Mouse (Mus musculus) c-Kit-positive CD71-positive TER-119-negative erythroid progenitor cells, embryonic 14.5 days (primary cell): ENCODE measurements around the gene B3gnt7.

Experiments used
- DNase-seq: peaks from one replicate; pipeline ENCODE4 v3.0.0-alpha.2; 2013; ENCODE audit warnings: low read depth

Gene B3gnt7

DNA sequence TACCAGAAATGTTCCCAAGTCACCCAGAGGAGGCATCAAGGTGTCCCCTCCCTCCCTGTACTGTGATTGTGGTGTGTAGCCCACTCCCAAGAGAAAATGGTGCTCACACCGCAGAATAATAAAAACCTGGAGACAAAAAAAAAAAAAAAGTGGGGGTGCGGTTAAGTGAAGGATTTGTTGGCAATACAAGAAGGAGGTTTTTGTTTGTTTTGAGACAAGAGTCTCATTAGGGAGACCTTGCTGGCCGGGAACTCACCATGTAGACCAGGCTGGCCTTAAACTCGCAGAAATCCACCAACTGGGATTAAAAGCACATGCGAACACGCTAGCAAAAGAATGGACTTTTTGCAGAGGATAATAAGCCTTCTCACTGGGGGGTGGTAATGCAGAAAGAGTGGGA, at the start of gene B3gnt7:
Gene B3gnt7 (plus strand): TSS at position 301 of the 400 bp plus-strand sequence.
- DNase-seq = no peak

DNA sequence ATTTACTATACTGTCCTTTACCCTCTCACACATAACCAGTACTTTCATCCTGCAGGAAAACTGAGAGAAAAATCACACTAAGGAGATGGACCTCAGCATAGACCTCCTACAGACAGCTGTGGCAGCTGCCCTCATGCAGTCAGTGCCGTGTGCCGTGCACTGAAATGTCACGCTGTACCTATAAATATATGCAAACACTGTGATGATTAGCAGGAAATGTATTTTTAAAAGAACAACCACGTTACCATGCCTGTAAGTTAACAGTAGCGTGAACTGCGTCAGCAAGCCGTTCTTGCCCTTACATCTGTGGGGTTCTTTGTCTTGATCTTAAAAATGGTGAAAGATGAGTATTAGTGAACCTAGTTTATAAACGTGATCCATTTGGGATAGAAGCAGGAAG, 49.2 kb upstream of the B3gnt7 start:
- DNase-seq = no peak

DNA sequence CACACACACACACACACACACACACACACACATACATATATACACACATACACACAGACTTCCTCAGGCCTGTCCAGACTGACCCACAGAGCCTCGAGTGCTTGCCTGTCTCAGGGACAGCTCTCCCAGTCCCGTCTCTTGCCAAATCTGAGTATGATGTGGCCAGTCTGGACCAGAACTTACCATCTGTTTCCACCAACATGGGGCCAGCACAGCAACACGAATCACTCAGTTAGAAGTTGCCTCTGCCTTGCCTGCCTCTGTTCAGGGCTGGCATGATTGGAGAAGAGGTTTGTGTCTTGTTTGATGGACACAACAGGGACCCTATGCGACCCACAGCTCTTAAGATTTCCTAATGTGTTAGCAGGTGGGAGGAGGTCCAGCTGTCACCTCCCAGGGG, 46.3 kb upstream of the B3gnt7 start:
- no peak for DNase-seq

DNA sequence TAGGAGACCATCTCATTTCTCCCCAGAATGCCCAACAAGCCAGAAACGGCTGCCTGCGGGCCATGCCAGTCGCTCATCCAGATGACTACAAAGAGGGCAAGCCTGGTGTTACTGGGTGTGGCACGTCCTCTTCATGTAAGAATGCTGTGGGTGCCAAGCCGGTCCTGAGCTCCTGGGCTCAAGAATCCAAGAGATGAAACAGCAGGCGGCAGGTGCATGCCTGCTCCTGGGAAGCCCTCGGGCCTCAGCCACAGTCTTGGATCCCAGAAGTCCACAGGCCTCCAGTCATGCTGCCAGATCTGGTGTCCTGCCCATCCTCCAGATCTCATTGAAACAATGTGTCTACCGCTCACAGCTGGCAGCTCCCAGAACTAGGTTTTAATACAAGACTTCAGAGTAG, 45.4 kb upstream of the B3gnt7 start:
- no peak for DNase-seq

DNA sequence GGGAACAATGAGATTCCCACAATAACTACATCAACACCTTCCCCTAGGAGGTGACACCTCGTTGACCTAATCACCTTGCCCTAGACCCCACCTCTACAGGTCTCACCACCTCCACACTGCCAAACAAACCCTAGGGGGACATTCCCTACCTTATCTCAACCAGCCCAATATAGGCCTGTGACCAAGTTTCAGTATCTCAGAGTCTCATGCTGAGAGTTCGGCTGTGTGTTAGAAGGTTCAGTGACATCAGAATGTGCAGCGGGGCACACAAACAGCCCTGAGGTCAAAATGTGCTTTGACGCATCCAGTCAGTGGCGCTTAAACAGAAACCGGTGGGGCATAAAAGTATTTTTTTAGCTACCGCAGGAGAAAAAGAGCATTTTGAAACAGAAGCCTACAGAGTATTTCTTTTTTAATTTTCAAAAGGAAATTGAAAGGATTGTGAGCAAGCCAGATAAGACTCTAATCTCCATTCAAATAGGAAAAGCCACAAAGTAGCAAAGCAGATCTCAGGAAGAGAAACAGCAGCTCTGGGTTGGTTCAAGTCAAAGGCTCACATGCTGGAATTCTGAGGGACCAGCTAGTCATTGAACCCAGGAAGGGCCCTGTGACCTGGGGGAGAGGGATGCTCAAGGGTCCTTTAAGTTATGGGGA, 44.3 kb upstream of the B3gnt7 start:
- DNase-seq = no peak

DNA sequence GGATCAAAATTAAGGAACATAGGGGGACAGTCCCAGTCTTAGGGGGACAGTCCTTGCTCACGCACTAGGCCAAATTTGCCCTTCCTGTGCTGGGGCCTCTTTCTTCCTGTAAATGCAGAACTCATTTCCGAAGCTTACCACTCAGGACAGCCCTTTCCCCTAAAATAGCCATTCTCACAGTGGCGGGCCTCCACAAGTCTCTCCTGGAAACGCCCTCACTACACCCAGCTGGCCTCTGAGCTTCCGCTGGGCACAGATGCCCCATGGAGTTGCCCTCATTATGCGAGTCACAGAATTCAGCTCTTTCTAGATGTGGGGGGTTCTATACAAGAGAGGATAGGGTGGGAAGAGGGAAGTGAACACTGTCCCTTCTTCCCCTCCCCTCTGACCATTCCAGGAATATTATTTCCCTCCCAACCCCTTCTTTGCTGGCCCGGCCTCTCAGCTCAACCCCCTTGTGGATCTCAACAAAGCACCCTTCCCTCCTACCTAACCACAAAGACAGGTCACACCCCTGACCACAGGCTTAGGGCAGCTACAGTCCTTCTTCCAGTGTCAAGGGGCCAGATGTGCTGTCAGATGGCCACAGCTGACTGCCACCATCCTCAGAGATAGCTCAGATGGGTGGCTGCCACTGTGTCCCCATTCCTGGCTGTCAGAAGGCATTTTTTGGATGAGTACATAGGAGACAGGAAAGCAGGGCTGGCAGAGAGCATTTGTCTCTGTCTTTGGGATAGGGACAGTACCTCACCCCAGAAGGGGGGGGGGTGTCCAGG, 38.9 kb upstream of the B3gnt7 start:
- DNase-seq = no peak

DNA sequence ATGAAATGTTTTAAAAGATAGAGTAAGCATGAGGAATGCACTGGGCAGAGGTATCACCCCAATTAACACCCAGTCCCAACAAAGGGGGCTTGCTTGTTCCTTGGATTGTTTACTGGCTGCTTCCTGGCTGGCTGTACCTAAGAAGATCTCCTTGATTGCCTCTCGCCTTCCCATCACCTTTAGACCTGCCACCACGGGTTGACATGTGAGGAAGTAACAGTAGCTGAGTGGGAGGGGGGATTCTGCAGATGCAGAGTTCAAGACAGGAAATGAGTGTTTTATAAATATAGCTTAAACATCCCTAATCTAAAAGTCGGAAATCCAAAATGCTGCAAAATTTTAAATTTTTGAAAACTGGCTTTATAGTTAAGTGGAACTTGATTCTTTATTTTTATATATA, 37.6 kb upstream of the B3gnt7 start:
- DNase-seq = no peak

DNA sequence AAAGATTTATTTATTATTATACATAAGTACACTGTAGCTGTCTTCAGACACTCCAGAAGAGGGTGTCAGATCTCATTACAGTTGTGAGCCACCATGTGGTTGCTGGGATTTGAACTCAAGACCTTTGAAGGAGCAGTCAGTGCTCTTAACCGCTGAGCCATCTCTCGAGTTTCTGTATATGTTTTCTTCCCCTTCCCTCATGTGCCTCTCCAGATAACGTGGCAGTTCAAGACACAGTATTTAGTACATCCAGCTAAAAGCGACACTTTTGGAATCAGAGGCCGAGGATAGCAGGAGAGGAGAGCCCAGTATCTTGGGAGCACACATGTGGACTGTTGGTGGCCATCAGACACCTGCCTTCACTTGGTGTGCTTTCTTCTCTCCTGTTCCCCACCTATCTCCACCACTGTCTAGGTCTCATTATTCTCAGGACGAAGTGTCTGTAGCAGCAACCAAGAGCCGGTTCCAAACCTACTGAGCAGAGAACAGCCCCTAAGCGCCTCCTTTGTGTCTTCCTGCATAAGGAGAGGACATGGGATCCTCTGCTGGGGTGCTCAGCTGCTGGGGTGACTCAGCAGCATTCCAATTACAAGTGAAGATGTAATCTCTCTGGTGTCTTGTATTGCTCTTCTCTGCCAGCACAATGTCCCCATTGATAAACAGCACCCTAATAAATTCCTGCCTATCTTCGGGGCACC, 34.0 kb upstream of the B3gnt7 start:
- peak; percentile 53 for DNase-seq

DNA sequence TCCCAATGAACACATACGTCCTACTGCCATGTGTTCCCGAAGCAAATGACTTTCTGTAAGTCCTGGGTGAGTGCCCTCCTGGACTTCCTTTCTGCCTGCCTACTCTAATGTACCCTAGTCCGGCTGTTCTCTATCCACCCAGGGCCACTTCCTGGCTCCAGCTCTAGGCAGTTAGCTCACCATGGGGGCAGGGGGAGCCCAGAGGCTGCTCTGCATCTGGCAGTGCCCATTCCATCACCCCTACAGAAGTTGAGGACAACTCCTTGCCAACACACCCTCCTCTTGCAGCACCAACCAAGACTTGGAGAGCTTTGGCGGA, 33.5 kb upstream of the B3gnt7 start:
- no peak for DNase-seq

DNA sequence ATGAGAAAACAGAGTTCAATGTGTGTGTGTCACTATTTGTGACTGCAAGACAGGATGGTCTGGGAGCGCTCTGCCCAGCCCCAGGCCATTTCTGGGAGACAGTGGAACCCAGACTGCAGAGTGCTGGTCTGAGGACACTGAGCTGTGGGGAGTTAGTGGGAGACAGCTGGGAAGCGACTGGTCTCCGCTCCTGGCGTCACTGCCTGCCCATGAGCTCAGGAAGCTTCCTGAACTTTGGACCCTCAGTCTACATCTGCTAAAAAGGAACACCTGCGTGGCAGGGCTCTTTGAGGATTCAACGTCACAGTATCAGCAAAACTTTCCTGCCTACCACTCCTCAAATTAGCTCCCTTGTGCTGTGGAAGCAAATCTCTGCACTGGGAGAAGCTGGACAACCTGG, 30.9 kb upstream of the B3gnt7 start:
- DNase-seq = no peak

DNA sequence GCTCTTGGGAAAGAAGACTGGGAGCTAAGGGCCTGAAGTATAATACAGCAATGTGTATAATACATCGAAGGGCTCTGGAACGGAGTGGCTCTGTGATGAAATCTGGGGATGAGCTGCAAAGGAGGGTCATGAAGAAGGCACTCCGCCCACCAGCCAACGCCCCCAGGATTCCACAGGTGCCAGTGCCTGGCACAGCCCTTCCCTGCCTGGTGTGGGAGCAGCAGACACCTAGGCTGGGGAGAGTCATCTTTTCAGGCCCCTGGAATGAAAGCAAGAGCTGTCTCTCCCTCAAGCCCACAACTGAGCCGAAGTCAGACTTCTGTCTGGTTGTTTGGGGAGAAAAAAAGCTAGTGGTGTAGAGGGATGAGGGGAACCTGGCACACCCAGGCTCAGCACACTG, 25.6 kb upstream of the B3gnt7 start:
- no peak for DNase-seq

DNA sequence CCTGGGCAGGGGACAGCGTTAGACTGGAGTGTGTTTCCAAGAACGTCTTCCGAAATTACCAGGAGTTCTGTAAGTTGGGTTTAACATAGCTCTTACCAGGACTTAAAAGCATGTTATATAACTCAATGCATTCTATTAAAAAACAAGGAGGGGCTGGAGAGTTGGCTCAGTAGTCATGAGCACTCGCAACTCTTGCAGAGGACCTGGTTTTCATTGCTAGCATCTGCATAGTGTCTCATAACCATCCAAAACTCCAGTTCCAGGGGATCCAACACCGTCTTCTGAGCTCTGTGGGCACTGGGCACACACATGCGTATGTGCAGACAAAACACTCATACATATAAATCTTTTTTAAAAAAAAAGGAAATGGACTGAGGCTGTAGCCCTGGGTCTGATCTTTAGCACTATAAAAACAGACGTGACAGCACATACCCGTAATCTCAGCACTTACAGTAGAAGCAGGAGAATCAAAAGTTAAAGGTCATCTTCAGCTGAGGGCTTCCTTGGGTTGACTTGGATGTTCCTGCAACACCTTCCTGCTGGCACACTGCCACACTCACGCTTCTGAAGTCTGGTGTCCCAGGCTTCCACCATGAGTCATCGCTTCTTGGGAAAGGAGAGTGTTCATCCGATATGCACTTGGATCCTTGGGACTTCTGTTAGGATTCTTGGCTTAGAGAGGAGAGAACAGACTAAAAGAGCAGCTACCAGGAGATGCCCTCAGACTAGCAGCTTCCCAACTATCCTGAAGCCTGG, 20.7 kb upstream of the B3gnt7 start:
- no peak for DNase-seq

DNA sequence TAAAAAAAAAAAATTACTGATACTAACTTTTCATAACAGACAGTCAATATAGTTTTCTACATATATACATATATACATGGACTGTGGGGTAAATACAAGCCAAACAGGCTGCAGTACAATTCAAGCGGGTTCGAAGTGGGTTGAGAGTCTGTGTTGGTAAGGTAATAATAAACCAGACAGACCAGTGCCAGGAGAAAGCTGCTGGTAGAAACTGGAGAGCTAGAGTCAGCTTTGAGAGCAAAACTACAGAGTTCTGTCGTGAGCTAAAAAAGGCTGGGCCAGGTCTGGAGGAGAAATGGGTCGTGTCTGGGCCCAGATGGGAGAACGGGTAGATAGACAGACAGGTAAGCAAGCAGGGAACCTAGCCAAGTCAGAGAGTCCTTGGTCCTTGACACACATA, 18.5 kb upstream of the B3gnt7 start:
- DNase-seq = no peak

DNA sequence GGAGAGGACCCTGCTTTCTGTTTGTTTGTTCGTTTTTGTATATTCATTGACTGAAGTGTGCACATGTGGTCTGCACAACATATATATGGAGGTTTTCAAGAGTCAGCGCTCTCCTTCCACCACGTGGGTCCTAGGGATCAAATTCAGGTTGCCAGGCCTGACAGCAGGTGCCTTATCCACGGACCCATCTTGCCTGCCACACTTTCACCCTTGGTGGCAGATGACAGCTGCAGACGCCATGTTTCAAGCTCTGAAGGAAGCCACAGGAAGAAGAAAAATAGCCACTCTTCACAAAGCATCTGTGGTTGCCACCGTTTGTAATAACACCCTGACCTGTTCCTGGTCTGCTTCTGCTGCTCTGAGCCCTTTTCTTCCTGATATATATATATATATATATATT, 17.3 kb upstream of the B3gnt7 start:
- DNase-seq = no peak

DNA sequence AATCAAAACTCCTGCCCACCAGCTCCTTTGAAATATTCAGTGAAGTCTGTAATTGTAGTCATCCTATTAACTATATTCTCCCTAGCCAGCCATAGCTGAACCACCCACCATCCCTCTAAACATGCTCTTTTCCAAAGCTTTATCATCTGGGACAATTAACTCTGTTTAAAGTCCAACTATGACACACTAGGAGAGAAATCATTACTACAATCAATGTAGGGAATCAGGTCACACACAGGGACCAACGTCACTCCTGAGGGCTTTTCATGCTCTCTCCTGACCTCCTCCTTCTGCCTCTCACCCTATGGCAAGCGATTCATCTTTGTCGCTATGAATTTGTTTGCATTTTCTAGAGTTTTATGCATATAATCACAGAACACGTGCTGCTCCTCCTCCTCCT, 15.2 kb upstream of the B3gnt7 start:
- DNase-seq = no peak

DNA sequence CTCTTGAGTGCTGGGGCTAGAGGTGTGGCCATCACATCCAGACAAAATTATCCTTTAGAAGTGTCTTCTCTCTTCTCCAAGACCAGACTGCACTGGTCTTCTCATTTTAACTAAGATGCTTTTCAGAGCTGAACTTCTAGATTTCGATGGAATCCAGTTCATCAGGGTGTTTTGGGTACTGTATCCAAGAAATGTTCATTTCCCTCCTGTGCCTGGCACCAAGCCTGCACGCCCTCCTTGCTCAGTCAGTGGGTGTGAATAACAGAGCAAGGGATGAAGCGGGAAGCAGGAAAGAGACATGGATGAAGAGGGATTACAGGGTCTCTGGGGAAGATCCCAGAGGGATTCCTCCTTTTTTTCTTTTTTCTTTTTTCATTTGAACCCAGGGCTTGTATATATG, 12.2 kb upstream of the B3gnt7 start:
- no peak for DNase-seq

DNA sequence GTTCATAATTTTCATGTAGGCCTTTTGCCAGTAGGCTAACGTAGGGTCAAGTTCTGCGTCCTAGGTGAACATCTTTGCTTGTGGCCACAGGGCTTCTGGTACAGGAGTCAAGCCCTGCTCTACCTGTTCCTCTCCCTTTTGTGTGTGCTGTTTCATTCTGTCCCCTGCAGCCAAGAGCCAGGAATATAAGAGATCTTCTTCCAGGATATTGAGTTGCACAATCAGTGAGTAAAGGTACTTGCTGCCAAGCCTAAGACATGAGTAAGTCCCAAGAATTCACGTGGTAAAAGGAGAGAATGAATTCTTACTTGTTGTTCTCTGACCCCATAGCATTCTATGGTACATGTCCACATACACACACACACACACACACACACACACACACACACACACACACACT, 9.5 kb upstream of the B3gnt7 start:
- DNase-seq = no peak

DNA sequence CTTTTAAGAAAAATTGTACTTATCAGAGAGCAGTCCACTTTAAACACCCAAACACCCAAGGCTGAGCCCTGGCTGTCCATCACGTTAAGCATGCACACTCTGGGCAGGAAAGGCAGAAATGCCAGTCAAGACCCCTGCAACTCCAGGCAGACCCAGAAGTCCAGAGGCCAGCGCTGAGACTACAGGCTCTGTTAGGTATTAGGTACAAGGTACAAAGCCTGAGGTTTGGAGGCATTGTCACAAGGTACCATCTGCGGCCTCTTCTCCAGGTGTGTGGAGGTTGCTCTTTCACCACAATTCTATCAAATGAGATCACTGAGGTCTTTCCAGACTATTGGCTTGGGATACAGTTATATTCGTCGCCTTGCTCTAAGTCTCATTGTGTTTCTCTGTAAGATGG, 8.8 kb upstream of the B3gnt7 start:
- no peak for DNase-seq

DNA sequence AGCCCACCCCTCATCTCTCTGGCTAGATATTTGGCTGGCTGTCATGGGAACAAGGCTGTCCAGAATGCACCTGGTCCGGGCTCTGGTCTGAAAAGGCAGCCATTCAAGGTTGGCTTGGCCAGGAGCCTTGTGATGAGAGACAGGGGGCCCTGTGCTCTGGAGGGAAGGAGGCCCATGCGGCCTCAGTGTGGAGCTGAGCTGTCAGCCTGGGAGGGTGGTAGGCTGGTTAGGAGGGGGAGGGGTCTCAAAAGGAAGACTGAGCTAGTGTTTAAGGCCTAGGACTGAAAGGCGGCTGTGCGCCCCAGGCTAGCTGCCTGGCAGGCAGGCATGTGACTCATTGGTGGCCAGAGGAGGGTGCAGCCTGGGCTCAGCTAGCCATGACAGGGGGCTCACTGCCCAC, 8.2 kb upstream of the B3gnt7 start:
- no peak for DNase-seq

DNA sequence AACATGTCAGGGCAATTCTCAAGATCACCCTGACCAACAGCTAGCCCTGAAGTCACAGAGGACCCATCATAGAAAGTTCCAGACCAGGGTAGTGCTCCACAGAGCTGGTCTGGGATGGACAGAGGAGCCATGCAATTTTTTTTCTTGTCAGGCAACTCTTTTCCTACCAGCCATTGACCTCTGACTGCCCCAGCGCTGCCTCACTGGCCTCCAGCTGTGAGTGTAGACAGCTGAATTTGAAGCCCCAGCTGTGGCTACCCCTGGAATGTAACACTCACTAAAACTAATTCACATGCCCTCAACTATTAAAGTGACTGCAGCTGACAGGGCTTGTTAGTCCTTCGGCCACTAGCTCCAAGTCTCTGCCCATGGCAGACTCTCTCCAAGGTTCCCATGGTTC, 2.5 kb upstream of the B3gnt7 start:
- no peak for DNase-seq

DNA sequence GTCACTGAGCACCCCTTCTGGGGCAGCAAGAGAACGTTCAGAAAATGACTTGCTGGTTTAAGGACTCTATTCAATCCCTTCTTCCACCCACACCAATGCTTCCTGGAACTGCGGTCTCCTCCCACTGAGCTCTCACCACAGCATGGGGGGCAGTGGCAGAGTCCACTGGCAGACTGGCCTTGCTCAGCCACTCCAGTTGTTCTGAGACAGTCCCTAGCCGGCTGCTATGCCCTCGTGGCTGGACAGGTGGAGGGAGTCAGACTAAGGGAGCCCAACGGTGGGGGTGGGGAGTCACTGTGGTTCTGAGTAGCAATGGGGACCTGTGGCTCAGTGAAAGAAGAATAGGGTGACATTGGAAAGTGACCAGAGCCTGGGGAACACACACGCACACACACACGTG, 1.9 kb upstream of the B3gnt7 start:
- no peak for DNase-seq

DNA sequence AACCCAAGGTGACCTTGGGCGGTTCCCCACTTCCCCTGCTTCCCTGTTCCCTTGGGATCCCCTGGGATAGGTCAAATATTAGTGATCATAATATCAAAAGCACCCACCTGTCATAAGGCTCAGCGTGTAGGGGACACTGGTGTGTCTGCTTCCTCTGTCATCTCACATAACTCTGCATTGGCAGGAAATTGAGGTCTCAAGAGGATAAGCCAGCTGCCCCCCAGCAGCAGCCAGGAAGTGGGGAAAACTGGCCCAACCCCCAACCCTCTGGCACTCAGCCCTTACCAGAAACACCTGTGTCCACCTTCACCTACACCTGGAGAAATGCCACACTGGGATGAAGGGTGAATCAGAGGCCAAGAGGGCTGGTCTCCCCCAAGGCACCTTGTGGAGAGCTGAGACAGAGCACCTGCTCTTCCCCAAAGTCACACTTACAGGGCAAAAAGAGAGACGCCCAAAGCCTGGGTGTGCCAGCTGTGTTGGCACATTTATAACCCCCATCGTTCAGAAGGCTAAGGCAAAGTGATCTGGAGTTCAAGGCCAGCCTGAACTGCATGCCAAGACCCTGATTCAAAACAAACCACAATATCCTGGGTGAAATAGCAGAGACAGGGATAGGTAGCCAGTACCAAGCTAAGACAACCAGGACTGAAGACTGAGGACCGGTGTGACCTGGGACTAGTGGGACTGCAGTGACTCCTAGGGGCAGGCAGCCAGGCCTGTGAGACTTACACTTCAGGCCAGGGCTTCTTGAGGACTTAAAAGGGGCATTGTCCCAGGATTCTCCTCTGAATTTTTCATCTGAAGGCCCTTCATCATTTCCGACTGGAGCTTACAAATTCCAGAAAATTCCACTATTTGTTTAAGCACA, 1.2 kb upstream of the B3gnt7 start:
- peak; percentile 46 for DNase-seq
